Mouse (Mus musculus) liver, embryonic 16.5 days (tissue): ENCODE results near the gene Mvb12b. TPM values are rescaled to one million over a fixed set of nuclear protein-coding genes. Genes with fewer than 3 reads are reported as not detected.
"Not testable (repeated sequence)": the region's sequence is repeated elsewhere in the genome, so short reads cannot be mapped to it uniquely, and the experiment has no call there.

Experiments used
- ATAC-seq: fragments of 200-750 bp; cut with Nextera tagmentation; 2 replicates; pipeline ENCODE4 v1.8.0; 2017; ENCODE audit warnings: low read depth, mild to moderate bottlenecking, moderate number of reproducible peaks, moderate library complexity
- H3K27ac ChIP-seq: fragments of 300-500 bp; sonication (generic); 2 replicates; pipeline ENCODE4 v1.5.1; 2014; ENCODE audit warnings: mild to moderate bottlenecking, low read length
- H3K27me3 ChIP-seq: fragments of 300-500 bp; sonication (generic); 2 replicates; pipeline ENCODE4 v1.6.1; 2014; ENCODE audit warnings: low read depth, low read length, mixed read lengths; ENCODE audit not compliant: control insufficient read depth, insufficient read depth
- H3K36me3 ChIP-seq: fragments of 300-500 bp; sonication (generic); 2 replicates; pipeline ENCODE4 v1.6.1; 2014; ENCODE audit warnings: mild to moderate bottlenecking; ENCODE audit not compliant: control insufficient read depth, insufficient read depth
- H3K4me1 ChIP-seq: fragments of 300-500 bp; sonication (generic); 2 replicates; pipeline ENCODE4 v1.6.1; 2014; ENCODE audit warnings: low read depth, low read length, mixed read lengths; ENCODE audit not compliant: control insufficient read depth
- H3K4me2 ChIP-seq: fragments of 300-500 bp; sonication (generic); 2 replicates; pipeline ENCODE4 v1.6.1; 2014; ENCODE audit warnings: low read depth, low read length, mixed read lengths
- H3K4me3 ChIP-seq: fragments of 300-500 bp; sonication (generic); 2 replicates; pipeline ENCODE4 v1.5.1; 2014; ENCODE audit warnings: low read depth, mild to moderate bottlenecking, low read length
- H3K9ac ChIP-seq: fragments of 300-500 bp; sonication (generic); 2 replicates; pipeline ENCODE4 v1.6.1; 2014; ENCODE audit warnings: low read depth, low read length
- H3K9me3 ChIP-seq: fragments of 300-500 bp; sonication (generic); replicated peaks from 2 replicates; pipeline ENCODE4 v1.6.1; 2016; ENCODE audit warnings: low read length; ENCODE audit not compliant: control insufficient read depth
- WGBS: fragments of 180-500 bp; shearing (Covaris S2); extraction: QIAGEN DNeasy Blood & Tissue Kit; methylation state at CpG from one replicate; pipeline ENCODE4 v1.1.7; 2014; ENCODE audit not compliant: insufficient replicate concordance; 5-methylcytosine and 5-hydroxymethylcytosine counted together
- polyA plus RNA-seq: library from polyadenylated mRNA; unstranded; fragments of >200 nt; fragmentation: Nextera tagmentation; extraction: Ambion mirVana; gene quantifications from 2 replicates; pipeline ENCODE4 v1.2.1, GENCODE M21; 2015

Mvb12b gene
- polyA plus RNA-seq, 1 experiment from 2014 or later, result 11.0 TPM

DNA sequence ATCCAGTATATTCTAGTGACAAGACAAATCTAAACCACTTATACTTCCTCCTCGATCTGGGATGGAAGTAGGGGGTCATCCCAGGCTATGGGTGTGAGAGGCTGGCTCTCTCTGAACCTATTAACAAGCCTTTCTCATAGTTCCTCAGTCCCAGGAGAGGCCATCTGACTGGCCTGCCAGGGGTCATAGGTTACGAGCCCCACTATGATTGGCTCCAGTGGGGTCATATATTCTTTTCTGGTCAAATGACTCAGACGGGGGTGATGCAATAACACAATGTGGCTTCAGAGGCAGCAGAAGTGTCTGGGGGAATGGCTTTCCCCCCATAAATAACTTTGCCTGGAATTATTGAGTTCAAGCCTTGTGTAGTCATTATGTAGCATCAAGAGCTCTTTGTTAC lies 31.1 kb upstream of the Mvb12b start:
- Histone ChIP-seq H3K9ac (no peak overlapping the region), H3K27me3 (peaks cover 2% of the 10 kb centered on the region), H3K4me2 (no peak overlapping the region), H3K4me3 (no peak overlapping the region), H3K4me1 (no peaks in the 10 kb centered on the region), H3K36me3 (no peaks in the 10 kb centered on the region), H3K27ac (no peak overlapping the region), H3K9me3 (no peaks in the 10 kb centered on the region)
- 40% methylated on average over 3 of the region's 3 CpGs for WGBS
- ATAC-seq, result no peak

DNA sequence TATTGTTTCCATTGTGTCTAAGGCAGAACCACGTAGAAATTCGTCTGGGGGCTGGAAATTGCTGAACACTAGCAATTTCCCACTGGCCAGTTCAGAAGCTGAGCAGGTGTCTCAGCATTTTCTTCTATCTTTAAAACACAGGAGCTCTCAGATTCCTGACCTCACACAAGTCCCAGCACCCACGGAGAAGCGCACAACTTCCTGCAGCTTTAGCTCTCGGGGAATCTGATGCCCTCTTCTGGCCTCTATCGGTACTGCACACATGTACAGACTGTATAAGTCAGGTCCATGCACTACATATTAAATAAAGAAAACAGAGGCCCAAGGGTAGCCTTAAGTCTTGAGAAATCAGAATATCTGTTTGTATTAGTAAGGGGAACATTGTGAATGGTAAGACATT lies 30.6 kb upstream of the Mvb12b start:
- Histone ChIP-seq H3K27me3 (peaks cover 2% of the 10 kb centered on the region), H3K4me1 (no peaks in the 10 kb centered on the region)

DNA sequence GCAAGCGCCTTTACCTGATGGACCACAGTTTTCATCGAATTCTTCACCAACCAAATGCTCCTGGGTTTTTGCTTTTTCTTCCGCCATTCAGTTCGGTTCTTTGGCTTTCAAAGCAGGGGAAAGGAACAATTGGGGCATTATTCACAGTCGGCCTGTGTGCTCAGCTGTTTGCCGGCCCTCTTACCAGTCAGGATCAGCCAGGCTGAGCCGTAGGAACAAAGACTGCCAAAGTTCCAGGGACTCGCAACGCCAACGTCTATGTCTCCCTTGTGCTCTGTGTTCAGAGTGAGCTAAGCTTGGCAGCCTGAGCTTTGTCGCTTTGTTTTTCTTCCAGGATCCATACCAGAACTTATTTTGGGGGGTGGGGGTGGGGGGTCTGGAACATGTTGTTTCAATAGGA lies 28.9 kb upstream of the Mvb12b start:
- WGBS, result 73% methylated on average over 11 of the region's 11 CpGs
- Histone ChIP-seq H3K9ac (no peak overlapping the region), H3K4me3 (no peak overlapping the region), H3K36me3 (no peaks in the 10 kb centered on the region), H3K9me3 (no peaks in the 10 kb centered on the region), H3K4me2 (no peak overlapping the region), H3K4me1 (no peaks in the 10 kb centered on the region), H3K27me3 (peaks cover 2% of the 10 kb centered on the region), H3K27ac (no peak overlapping the region)
- ATAC-seq, result no peak

More for the DNA sequence above, 30.6 kb upstream of the Mvb12b start:
- H3K4me2 ChIP-seq, result no peak overlapping the region
- no peak overlapping the region for H3K9ac ChIP-seq
- H3K9me3 ChIP-seq, result no peaks in the 10 kb centered on the region
- no peaks in the 10 kb centered on the region for H3K36me3 ChIP-seq
- no peak overlapping the region for H3K4me3 ChIP-seq
- 54% methylated on average over 6 of the region's 6 CpGs for WGBS
- no peak overlapping the region for H3K27ac ChIP-seq
- no peak for ATAC-seq

DNA sequence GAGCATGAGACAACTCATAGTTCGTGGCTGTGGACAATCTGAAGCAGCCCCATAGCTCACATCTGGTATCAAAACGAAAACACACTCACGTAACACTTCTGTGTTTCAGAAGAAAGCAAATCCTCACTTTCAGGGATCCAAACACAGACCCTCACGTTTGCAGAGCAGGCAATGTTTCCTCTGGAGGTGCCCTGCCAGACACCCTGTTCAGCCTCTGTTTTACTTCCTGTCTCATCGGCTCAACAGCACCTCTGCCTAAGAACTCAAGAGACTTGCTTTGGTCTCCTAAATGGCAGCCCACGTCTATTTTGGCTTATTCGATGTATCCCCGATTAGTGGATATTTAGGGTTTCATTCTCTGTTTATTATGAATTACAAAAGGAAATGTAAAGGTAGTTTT lies 27.3 kb upstream of the Mvb12b start:
- no peaks in the 10 kb centered on the region for H3K36me3 ChIP-seq
- H3K4me2 ChIP-seq, result no peak overlapping the region
- 53% methylated on average over 8 of the region's 8 CpGs for WGBS
- H3K27ac ChIP-seq, result no peak overlapping the region
- no peaks in the 10 kb centered on the region for H3K4me1 ChIP-seq
- no peak overlapping the region for H3K4me3 ChIP-seq
- no peaks in the 10 kb centered on the region for H3K9me3 ChIP-seq
- H3K27me3 ChIP-seq, result peaks cover 2% of the 10 kb centered on the region
- ATAC-seq, result no peak
- H3K9ac ChIP-seq, result no peak overlapping the region

DNA sequence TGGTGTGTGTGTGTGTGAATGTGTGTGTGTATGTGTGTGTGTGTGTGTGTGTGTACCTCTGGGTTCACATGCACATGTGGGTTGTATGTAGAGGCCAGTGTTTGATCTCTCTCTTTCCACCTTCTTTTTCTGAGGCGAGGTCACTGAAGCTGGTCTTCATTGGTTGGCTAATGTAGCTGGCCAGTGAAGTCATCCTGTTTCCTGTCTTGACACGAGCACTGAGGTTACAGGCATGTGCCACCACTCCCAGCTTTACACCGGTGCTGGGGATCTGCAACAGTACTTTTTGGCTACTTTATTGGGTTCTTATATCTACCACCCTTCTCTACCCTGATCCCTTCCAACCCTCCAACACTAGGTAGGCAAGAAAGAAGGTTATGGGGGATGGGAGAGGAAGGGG lies 26.6 kb upstream of the Mvb12b start:
- H3K4me3 ChIP-seq, result no peak overlapping the region
- H3K9me3 ChIP-seq, result no peaks in the 10 kb centered on the region
- H3K4me1 ChIP-seq, result no peaks in the 10 kb centered on the region
- no peak overlapping the region for H3K27ac ChIP-seq
- ATAC-seq, result no peak
- no peaks in the 10 kb centered on the region for H3K36me3 ChIP-seq
- H3K27me3 ChIP-seq, result no peaks in the 10 kb centered on the region
- no peak overlapping the region for H3K4me2 ChIP-seq
- WGBS, result 29% methylated on average over 3 of the region's 3 CpGs
- no peak overlapping the region for H3K9ac ChIP-seq

DNA sequence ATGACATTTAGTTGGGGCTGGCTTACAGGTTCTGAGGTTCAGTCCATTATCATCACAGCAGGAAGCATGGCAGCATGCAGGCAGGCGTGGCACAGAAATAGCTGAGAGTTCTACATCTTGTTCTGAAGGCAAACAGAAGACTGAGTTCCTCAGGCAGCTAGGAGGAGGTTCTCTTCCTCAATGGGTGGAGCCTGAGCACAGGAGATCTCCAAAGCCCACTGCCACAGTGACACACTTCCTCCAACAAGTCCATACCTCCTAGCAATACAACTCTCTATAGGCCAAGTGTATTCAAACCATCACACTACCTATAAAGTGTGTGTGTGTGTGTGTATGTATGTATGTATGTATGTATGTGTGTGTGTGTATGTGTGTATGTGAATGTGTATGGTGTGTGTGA lies 25.9 kb upstream of the Mvb12b start:
- H3K9ac ChIP-seq, H3K4me1 ChIP-seq, ATAC-seq, H3K9me3 ChIP-seq, H3K27ac ChIP-seq, H3K4me3 ChIP-seq, H3K4me2 ChIP-seq, H3K27me3 ChIP-seq, H3K36me3 ChIP-seq: not testable (repeated sequence)
- 18% methylated on average over 1 of the region's 1 CpGs for WGBS

DNA sequence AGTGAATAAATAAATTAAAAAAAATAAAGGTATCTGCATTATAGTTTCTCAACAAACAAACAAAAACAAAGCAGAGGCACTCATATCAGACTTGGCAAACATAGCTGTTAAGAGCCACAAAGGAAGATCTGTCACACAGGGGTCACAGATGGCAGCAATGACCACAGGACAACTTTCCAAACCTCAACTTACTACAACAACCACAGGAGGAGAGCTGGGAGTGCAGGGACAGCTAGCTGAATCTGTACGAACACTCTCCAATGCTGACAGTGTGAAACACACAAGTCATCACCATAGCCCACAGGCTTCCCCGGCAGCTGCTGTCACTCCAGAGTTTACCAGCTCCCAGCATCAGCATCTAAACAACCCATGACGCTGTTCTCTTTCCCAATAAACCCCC lies 25.0 kb upstream of the Mvb12b start:
- 54% methylated on average over 3 of the region's 3 CpGs for whole genome bisulfite sequencing
- no peak overlapping the region for H3K4me3 ChIP-seq
- ATAC-seq, result no peak

DNA sequence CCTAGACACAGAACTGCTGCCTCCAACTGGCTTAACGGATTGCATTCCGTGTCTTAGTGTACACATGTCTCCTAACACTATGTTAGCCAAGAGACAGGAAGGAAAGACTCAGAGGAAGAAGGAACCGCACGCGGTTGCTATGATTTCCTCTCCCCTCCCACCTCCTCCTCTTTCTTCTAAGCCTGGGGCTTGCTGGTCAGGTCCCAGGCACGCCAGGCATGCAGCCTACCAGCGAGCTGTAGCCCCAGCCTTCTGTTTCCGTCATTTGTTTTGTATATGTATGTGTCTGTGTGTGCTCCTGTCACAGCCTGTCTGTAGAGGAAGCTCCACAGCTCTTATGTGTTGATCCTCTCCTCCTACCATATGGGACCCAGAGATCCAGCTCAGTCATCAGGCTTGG lies 20.6 kb upstream of the Mvb12b start:
- no peaks in the 10 kb centered on the region for H3K4me1 ChIP-seq
- no peak overlapping the region for H3K4me3 ChIP-seq
- H3K9ac ChIP-seq, result no peak overlapping the region
- no peak overlapping the region for H3K4me2 ChIP-seq
- peak; percentile 68 for ATAC-seq
- 11% methylated on average over 8 of the region's 8 CpGs for WGBS
- no peaks in the 10 kb centered on the region for H3K36me3 ChIP-seq
- H3K9me3 ChIP-seq, result no peaks in the 10 kb centered on the region
- no peaks in the 10 kb centered on the region for H3K27me3 ChIP-seq
- peak overlapping the region; percentile 53; the same call in 1 of the 2 replicates for H3K27ac ChIP-seq

More for the DNA sequence above, 25.0 kb upstream of the Mvb12b start:
- Histone ChIP-seq H3K4me2 (no peak overlapping the region), H3K36me3 (no peaks in the 10 kb centered on the region), H3K27me3 (no peaks in the 10 kb centered on the region), H3K27ac (no peak overlapping the region), H3K9me3 (no peaks in the 10 kb centered on the region), H3K9ac (no peak overlapping the region), H3K4me1 (no peaks in the 10 kb centered on the region)

DNA sequence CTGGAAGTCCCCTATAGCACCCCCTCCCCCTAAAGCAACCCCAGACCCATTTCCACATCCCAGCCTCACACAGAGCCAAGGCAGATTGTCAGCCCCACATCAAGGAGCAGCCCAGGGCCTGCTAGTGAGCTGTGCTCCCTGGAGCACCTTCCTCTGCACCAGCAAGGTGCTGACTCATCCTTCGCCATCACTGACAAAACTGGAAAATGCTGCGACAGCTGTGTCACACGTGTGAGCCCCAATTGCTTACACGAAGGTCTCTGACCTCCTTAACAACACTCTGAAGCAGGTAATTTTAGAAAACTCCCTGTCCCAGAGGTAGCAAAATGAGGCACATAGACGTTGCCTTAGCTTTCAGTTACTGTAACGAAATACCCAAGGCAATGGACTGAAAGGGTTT lies 19.4 kb upstream of the Mvb12b start:
- 51% methylated on average over 6 of the region's 6 CpGs for WGBS
- no peak for ATAC-seq
- H3K36me3 ChIP-seq, result no peaks in the 10 kb centered on the region
- H3K4me1 ChIP-seq, result no peaks in the 10 kb centered on the region
- H3K9me3 ChIP-seq, result no peaks in the 10 kb centered on the region
- no peak overlapping the region for H3K9ac ChIP-seq
- no peak overlapping the region for H3K4me2 ChIP-seq
- H3K27ac ChIP-seq, result no peak overlapping the region
- no peak overlapping the region for H3K4me3 ChIP-seq
- no peaks in the 10 kb centered on the region for H3K27me3 ChIP-seq

DNA sequence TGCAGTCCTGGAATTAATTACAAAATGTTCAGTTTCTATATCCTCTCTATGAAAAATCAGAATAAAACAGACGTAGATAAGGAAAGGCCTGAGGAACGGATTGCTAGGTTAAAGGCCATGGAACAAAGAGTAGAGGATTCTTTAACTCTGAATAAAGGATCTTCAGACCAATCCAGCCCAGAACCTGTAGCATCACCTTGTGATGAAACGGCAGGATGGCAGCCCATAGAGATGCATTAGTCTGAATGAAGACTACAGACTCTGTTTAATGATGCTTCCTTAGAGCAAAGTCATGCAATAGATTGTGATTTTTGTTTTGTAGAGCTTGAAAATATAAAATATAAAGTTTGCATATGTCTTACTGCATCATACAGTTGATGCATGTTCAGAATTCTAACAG lies 8.1 kb upstream of the Mvb12b start:
- Histone ChIP-seq H3K4me3 (no peak overlapping the region), H3K9ac (no peak overlapping the region), H3K27me3 (no peaks in the 10 kb centered on the region), H3K36me3 (no peaks in the 10 kb centered on the region), H3K4me2 (no peak overlapping the region), H3K27ac (no peak overlapping the region), H3K4me1 (no peaks in the 10 kb centered on the region), H3K9me3 (no peaks in the 10 kb centered on the region)
- ATAC-seq, result no peak
- 66% methylated on average over 3 of the region's 3 CpGs for WGBS
